Mouse (Mus musculus) kidney, embryonic 14.5 days (tissue): Measurements from ENCODE around the gene Hadhb. TPM values are rescaled to one million over a fixed set of nuclear protein-coding genes. Genes with fewer than 3 reads are reported as not detected.
A peak's percentile ranks its signal among the peaks of the same experiment; 100 is the strongest.
"Not testable (repeated sequence)": the region's sequence is repeated elsewhere in the genome, so short reads cannot be mapped to it uniquely, and the experiment has no call there.

Experiments
- ATAC-seq: fragments of 200-750 bp; cut with Nextera tagmentation; 2 replicates; pipeline ENCODE4 v1.8.0; 2017; ENCODE audit warnings: moderate number of reproducible peaks, mild to moderate bottlenecking, moderate TSS enrichment, moderate library complexity; ENCODE audit not compliant: low FRiP score, low TSS enrichment
- H3K27ac ChIP-seq: fragments of 300-500 bp; sonication (generic); 2 replicates; pipeline ENCODE4 v1.5.1; 2014; ENCODE audit warnings: low read depth, mild to moderate bottlenecking, low read length, moderate library complexity, mixed read lengths
- H3K27me3 ChIP-seq: fragments of 300-500 bp; sonication (generic); 2 replicates; pipeline ENCODE4 v1.6.1; 2014; ENCODE audit warnings: mild to moderate bottlenecking, low read length; ENCODE audit not compliant: control insufficient read depth, insufficient read depth
- H3K36me3 ChIP-seq: fragments of 300-500 bp; sonication (generic); 2 replicates; pipeline ENCODE4 v1.6.1; 2014; ENCODE audit warnings: low read length, mixed read lengths; ENCODE audit not compliant: control insufficient read depth, insufficient read depth
- H3K4me1 ChIP-seq: fragments of 300-500 bp; sonication (generic); 2 replicates; pipeline ENCODE4 v1.6.1; 2014; ENCODE audit warnings: low read length, mixed read lengths; ENCODE audit not compliant: control insufficient read depth, insufficient read depth
- H3K4me2 ChIP-seq: fragments of 300-500 bp; sonication (generic); replicated peaks from 2 replicates; pipeline ENCODE4 v1.6.1; 2014; ENCODE audit warnings: low read depth, mild to moderate bottlenecking, low read length
- H3K4me3 ChIP-seq: fragments of 300-500 bp; sonication (generic); 2 replicates; pipeline ENCODE4 v1.5.1; 2014; ENCODE audit warnings: mild to moderate bottlenecking, low read length
- H3K9ac ChIP-seq: fragments of 300-500 bp; sonication (generic); 2 replicates; pipeline ENCODE4 v1.6.1; 2014; ENCODE audit warnings: low read depth, mild to moderate bottlenecking, low read length, moderate library complexity
- H3K9me3 ChIP-seq: fragments of 300-500 bp; sonication (generic); 2 replicates; pipeline ENCODE4 v1.6.1; 2016; ENCODE audit warnings: low read length; ENCODE audit not compliant: control insufficient read depth
- WGBS: fragments of 180-500 bp; shearing (Covaris S2); extraction: QIAGEN DNeasy Blood & Tissue Kit; methylation state at CpG from one replicate; pipeline ENCODE4 v1.1.7; 2014; 5-methylcytosine and 5-hydroxymethylcytosine counted together
- polyA plus RNA-seq: library from polyadenylated mRNA; unstranded; fragments of >200 nt; fragmentation: Nextera tagmentation; extraction: Ambion mirVana; gene quantifications from 2 replicates; pipeline ENCODE4 v1.2.1, GENCODE M21; 2014

Gene Hadhb
- polyA plus RNA-seq, 1 experiment from 2014 or later: 149 TPM

- Histone ChIP-seq H3K9ac (no peak overlapping the region), H3K9me3 (no peaks in the 10 kb centered on the region), H3K4me2 (no peak overlapping the region), H3K27ac (no peak overlapping the region), H3K27me3 (no peaks in the 10 kb centered on the region), H3K36me3 (no peaks in the 10 kb centered on the region), H3K4me3 (no peak overlapping the region), H3K4me1 (0 out of 2 replicates have a peak, but pooled peaks cover 2% of the 10 kb centered on the region)
- WGBS: 61% methylated on average over 3 of the region's 3 CpGs
- no peak for ATAC-seq
These were observed 50.0 kb downstream of the Hadhb start for GRCm38 (mm10) chr5:30205034-30205433.

DNA sequence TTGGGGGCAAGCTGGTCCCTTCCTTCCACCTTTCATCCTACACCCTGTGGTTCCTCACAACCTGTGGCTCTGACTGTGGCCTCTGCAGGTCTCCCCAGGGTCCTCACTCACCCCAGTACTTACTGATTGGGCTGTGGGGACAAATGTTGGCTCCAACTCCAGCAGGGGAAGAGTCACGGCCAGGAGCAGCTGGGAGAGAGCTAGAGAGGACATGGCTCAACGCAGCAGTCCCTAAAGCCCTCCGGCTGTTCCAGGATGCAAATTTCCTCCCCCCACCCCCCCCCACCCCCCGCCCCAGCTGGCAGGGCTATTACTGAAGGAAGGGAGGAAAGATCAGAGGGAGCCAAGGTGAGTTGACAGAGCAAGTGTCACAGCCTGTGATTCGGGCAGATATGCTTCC, 50.4 kb downstream of the Hadhb start, which contains the start of gene Adgrf3:
Adgrf3 (minus strand) TSS at position 230 of the 400 bp plus-strand sequence.
- Histone ChIP-seq H3K4me1 (0 out of 2 replicates have a peak, but pooled peaks cover 2% of the 10 kb centered on the region), H3K4me3 (no peak within 1 kb of the TSS), H3K36me3 (no peaks in the 10 kb centered on the region), H3K27ac (no peak within 1 kb of the TSS), H3K9ac (no peak within 1 kb of the TSS), H3K4me2 (no peak within 1 kb of the TSS), H3K27me3 (no peaks in the 10 kb centered on the region), H3K9me3 (no peaks in the 10 kb centered on the region)
- WGBS: 16% methylated on average over 5 of the region's 5 CpGs
- ATAC-seq: no peak

GRCm38 (mm10) chr5:30207276-30207675, 52.2 kb downstream of the Hadhb start:
- Histone ChIP-seq H3K4me3 (no peak overlapping the region), H3K27me3 (no peaks in the 10 kb centered on the region), H3K9me3 (no peaks in the 10 kb centered on the region), H3K4me2 (no peak overlapping the region), H3K27ac (no peak overlapping the region), H3K9ac (no peak overlapping the region), H3K36me3 (no peaks in the 10 kb centered on the region), H3K4me1 (0 out of 2 replicates have a peak, but pooled peaks cover 2% of the 10 kb centered on the region)
- WGBS: 72% methylated on average over 6 of the region's 6 CpGs
- no peak for ATAC-seq

DNA sequence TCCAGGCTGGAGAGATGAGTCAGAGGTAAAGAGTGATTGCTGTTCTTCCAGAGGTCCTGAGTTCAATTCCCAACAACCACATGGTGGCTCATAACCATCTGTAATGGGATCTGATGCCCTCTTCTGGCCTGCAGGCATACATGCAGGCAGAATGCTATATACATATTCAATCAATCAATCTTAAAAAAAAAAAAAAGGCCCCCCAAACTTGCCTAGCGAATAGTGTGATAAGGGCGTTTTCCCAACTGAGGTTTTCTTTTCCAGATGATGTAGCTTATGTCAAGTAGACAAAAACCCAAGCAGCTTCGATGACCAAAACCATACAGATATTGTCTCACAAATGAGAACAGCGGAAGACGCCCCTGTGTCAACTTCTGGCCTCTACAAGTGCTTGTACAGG, 55.7 kb downstream of the Hadhb start:
- H3K9ac ChIP-seq, H3K36me3 ChIP-seq, H3K27ac ChIP-seq, H3K4me2 ChIP-seq, H3K27me3 ChIP-seq, ATAC-seq, H3K4me3 ChIP-seq, H3K4me1 ChIP-seq, H3K9me3 ChIP-seq: not testable (repeated sequence)
- 94% methylated on average over 5 of the region's 5 CpGs for WGBS

DNA sequence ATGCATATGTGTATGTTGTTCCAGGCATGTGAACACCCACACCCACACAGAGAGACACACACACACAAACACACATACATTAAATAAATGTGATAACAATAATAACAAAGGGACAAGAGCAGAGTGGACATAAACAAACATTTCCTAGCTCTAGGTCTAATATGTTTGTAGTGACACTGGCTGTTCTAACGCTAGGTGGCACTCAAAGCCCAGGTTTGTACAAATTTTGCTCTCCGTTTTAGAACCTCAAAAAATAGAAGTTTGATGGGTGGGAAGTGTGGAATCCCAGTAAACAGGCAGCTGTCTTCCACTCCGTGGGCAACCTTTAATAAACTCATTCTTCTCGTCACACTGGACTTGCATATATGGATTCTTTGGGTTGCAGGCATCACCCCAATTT, 59.8 kb downstream of the Hadhb start:
- 14% methylated on average over 4 of the region's 4 CpGs for WGBS
- ATAC-seq: 0 out of 2 replicates have a peak, but pooled peaks have one; percentile 16

GRCm38 (mm10) chr5:30215970-30216369, 60.9 kb downstream of the Hadhb start:
- H3K4me3 ChIP-seq: no peak overlapping the region
- H3K27ac ChIP-seq: no peak overlapping the region
- H3K9me3 ChIP-seq: no peaks in the 10 kb centered on the region
- no peaks in the 10 kb centered on the region for H3K36me3 ChIP-seq
- no peak for ATAC-seq
- H3K4me2 ChIP-seq: no peak overlapping the region
- no peaks in the 10 kb centered on the region for H3K4me1 ChIP-seq
- H3K27me3 ChIP-seq: no peaks in the 10 kb centered on the region
- H3K9ac ChIP-seq: no peak overlapping the region
- WGBS: 79% methylated on average over 5 of the region's 5 CpGs

More for the DNA sequence above, 59.8 kb downstream of the Hadhb start:
- H3K27ac ChIP-seq: no peak overlapping the region
- no peak overlapping the region for H3K4me3 ChIP-seq
- H3K27me3 ChIP-seq: no peaks in the 10 kb centered on the region
- no peaks in the 10 kb centered on the region for H3K4me1 ChIP-seq
- H3K36me3 ChIP-seq: no peaks in the 10 kb centered on the region
- H3K9ac ChIP-seq: no peak overlapping the region
- H3K4me2 ChIP-seq: no peak overlapping the region
- H3K9me3 ChIP-seq: no peaks in the 10 kb centered on the region

DNA sequence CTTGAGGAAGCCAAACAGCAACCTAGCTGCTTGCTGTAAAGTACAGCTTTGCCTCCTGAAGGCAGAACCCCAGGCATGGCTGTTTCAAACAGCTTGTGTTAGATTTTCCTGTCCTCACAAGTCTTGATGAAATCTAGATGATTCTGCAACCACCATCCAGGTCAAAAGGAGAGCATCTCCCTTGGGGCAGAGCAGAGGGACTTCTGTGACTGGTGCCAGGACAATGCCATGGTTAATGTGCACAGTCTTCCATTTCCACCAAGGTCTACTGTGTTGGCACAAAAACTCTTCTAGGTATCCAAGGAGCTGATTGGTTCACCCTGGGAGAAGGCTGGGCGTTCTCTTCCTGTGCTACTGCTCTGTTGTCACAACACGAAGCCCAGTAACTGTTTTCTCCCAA, 64.7 kb downstream of the Hadhb start:
- Histone ChIP-seq H3K36me3 (no peaks in the 10 kb centered on the region), H3K4me1 (no peaks in the 10 kb centered on the region), H3K27me3 (no peaks in the 10 kb centered on the region), H3K9me3 (no peaks in the 10 kb centered on the region), H3K9ac (no peak overlapping the region), H3K27ac (no peak overlapping the region), H3K4me3 (no peak overlapping the region), H3K4me2 (no peak overlapping the region)
- WGBS: 91% methylated on average over 2 of the region's 2 CpGs
- ATAC-seq: no peak

- Histone ChIP-seq H3K36me3 (no peaks in the 10 kb centered on the region), H3K27me3 (no peaks in the 10 kb centered on the region), H3K4me1 (no peaks in the 10 kb centered on the region), H3K4me3 (no peak overlapping the region), H3K9me3 (no peaks in the 10 kb centered on the region), H3K4me2 (no peak overlapping the region), H3K27ac (no peak overlapping the region), H3K9ac (no peak overlapping the region)
- 77% methylated on average over 8 of the region's 8 CpGs for WGBS
- no peak for ATAC-seq
These were observed 65.6 kb downstream of the Hadhb start for GRCm38 (mm10) chr5:30220666-30221065.

GRCm38 (mm10) chr5:30222681-30223080, 67.6 kb downstream of the Hadhb start:
- WGBS: 98% methylated on average over 8 of the region's 8 CpGs
- no peaks in the 10 kb centered on the region for H3K4me1 ChIP-seq
- H3K4me3 ChIP-seq: no peak overlapping the region
- H3K4me2 ChIP-seq: no peak overlapping the region
- no peak overlapping the region for H3K9ac ChIP-seq
- H3K9me3 ChIP-seq: no peaks in the 10 kb centered on the region
- H3K27me3 ChIP-seq: no peaks in the 10 kb centered on the region
- ATAC-seq: no peak
- no peak overlapping the region for H3K27ac ChIP-seq
- no peaks in the 10 kb centered on the region for H3K36me3 ChIP-seq
